Mouse (Mus musculus) MEL-GATA-1-ER (cell line): ENCODE results near the gene Dip2b.

Experiments
- DNase-seq: peaks from one replicate; pipeline ENCODE4 v3.0.0-alpha.2; 2012; ENCODE audit warnings: low read depth; ENCODE audit errors: extremely low read depth

The Dip2b gene

DNA sequence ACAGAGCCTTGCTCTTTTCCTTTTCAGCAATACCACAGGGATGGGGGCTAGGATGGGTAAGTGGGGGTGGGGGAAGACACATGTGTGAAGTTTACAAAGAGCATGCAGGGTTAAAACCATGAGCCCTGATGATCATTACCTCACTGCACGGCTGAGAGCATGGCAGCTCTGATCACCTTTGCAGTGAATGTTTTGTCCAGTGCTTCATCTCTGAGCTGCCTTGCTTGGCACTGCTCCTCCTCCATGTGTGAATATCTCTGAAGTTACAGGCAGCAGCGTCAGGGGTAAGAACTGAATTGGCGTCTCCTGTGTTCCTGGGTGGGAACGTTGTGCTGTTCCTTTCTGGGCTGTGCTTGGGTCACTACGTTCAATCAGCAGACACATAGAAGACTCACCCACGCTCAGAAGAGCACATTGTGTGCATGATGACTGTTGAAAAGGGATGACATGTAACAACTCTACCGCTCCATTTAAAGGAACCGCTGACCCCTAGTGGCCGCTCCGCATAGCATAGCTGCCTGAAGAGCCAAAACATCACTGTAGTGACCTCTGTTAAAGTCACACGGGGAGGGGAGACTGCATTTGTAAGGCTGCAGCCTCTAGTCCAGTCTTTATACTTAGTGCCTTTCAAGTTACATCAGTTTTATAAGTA, 88.1 kb downstream of the Dip2b start:
- peak; percentile 42 for DNase-seq

DNA sequence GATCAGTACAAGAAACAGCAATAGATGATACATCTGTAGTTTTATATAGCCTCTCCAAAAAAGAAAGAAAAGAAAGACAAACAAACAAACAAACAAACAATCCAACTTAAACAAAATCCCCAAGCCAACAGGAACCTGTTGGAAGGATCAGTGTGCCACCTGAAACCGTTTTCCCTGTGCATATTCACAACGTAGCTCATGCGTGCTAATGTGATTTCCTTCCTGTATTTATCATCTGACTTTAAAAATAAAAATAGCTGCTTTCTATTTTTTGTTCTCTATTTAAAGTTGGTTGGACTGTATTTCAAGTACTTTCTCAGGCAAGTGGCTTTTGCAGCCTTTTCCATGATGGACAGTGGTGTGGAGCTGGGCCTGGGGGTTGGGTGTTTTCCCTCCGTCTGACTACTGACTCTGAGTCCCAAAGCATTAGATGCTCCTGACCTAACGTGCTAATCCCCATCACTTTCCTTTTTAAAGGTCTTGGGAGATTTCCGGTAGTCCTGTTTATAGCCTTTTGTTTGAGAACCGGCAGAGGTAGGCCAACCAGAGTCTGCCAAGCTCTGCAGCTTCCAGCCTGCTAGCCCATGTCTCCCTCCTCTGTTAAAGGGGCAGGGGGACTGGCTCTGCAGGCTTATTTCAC, 90.8 kb downstream of the Dip2b start:
- no peak for DNase-seq

DNA sequence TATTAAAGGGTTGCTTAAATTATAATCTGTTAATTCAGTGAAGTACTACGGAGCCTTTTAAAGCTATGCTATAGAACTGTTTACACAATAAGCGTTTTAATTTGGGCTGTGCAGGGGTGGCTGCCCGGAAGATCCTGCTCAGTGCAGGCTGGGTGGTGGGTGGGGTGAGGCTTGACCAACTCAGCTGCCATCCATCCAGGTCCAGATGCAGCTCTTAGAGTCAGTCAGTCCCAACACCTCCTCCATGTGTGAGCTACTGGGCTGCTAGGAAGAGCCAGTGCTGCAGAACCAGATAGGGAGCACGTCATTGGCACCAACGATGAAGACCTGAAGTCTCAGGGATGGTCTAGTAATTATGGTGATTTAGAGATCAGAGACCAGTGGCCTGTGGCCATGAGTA, 101.2 kb downstream of the Dip2b start:
- no peak for DNase-seq

GRCm38 (mm10) chr15:100140428-100140827, 102.0 kb downstream of the Dip2b start:
- DNase-seq = no peak

GRCm38 (mm10) chr15:100143091-100143801, 104.8 kb downstream of the Dip2b start:
- no peak for DNase-seq

- DNase-seq = no peak
These were observed 106.7 kb downstream of the Dip2b start for GRCm38 (mm10) chr15:100144854-100145824.

DNA sequence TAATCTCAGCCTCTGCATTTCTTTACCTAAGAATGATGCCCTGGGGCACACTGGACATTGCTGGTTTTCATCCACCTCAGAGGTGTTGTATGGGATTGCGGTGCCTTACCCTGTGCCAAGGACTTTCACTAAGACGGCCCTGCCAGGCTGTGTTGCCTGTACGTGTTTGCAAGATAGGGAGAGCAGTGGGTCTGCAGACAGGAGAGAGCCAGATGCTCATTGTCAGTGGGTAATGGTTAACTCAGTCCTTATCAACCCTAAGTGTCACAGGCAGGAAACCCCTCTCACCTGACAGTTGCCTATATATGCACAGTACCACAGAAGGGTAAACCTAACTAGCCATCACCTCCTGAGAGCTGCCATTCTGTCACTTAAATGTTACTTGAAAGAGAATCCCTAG, 107.5 kb downstream of the Dip2b start:
- no peak for DNase-seq

- DNase-seq = no peak
These were observed 112.1 kb downstream of the Dip2b start for GRCm38 (mm10) chr15:100150593-100150992.

- DNase-seq = no peak
These were observed 113.9 kb downstream of the Dip2b start for GRCm38 (mm10) chr15:100152321-100152720.

DNA sequence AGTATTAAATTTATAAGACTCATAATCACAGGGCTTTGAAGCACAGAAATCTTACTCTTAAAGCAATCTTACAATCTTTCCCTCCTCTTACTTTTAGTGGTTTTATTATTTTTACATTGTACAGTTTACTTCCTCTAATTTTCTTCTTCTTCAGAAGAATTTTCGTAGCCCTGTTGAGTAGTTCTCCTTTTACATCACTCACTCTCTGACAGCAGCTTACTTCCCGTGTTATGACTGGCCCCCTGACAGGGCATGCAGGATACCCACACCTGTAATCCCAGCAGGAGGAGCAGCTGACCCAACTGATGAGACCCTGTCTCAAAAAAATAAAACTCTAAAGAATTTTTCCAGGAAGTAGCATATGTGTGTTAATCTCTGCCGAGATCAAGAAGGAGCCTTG, 114.6 kb downstream of the Dip2b start:
- peak; percentile 68 for DNase-seq

DNA sequence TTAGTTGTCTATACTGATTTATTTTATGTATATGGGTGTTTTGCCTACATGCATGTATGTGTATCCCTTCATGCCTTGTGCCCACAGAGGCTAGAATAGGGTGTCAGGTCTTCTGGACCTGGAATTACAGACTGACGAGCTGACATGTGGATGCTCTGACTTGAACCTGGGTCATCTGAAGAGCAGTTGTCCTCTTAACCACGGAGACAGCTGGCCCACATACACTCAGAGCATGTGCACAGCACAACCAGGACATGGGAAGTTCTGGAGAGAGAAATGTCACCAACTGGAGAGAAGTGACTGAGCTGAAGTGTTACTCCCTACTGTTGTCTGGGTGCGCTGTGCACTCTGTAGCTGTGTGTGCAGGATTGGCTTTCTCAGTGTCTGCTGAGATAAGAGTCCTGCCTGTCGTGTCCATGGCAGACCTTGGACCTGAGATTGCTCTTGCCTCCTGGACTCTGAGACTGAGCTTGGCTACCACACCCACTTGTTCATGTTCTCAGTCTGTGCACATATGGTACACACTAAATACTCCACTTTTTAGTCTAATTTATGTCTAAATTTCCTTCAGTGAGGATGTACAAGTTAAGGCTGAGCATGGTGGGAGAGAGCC, 117.7 kb downstream of the Dip2b start:
- DNase-seq = no peak

DNA sequence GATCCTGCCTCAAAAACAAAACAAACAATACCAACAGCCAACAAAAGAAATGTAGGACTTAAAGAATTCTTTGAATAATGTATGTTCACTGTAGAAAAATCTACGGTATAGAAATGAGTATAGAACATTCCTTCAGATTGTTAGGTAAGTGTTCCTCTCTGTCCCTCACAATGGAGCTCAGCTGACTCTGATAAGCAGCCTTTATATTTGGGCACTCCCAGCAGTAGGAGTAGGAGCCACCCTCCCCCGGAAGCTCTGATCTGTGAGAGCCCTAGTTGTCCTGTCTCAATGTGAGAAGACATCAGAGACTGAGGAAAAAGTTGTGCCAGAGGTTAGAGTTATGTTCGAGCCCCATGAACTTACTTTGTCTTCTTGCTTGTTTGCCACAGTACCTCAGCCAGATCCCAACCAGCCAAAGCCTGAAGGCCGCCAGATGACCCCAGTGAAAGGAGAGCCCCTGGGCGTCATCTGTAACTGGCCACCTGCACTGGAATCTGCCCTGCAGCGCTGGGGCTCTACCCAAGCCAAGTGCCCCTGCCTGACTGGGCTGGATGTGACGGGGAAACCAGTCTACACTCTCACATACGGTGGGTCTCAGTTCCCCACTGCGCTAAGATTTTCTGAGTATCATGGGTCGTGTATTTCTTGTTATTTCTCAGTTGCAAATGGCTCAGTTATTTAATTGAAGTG, 118.5 kb downstream of the Dip2b start:
- DNase-seq = no peak

- no peak for DNase-seq
These were observed 120.5 kb downstream of the Dip2b start for GRCm38 (mm10) chr15:100158985-100159384.

DNA sequence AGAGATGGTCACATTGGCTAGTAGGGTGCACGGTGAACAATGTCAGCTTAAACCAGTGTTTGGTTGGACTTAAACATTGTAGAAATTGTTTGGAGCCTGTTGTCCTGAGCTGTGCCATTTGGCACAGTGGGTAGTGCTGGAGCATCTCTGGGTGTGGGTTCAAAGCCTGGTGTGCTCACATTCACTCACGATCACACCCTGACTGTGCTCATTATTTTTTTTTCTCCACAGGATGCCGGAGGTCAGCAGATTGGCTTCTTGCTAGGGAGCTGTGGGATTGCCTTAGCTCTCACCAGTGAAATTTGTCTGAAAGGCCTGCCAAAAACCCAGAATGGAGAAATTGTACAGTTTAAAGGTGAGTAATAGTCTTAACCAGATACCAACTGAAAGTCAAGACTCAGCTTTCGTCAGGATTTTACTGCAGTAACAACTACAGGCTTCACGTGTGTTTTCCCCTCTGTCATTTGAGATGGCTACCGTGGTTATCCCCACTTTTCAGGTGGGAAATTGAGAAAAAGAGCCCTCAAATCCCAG, 123.3 kb downstream of the Dip2b start:
- no peak for DNase-seq

- DNase-seq = no peak
These were observed 125.1 kb downstream of the Dip2b start for GRCm38 (mm10) chr15:100163381-100164051.

DNA sequence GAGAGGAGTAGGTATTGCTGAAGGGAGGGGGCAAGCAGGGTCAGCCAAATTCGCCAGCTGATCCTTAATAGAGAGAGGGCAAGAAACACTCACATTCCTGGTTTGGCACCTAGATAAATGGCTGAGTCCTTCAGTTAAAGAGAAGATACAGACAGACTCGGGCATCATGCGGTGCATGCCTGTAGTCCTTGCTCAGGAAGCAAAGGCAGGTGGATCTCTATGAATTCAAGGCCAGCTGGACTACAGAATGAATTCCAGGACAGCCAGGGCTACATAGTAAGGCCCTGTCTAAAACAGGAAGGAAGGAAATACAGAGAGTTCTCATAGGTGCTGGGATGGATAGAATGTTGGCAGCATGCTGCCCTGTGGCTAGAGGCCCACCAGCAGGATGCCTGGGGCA, 128.0 kb downstream of the Dip2b start:
- DNase-seq = no peak

DNA sequence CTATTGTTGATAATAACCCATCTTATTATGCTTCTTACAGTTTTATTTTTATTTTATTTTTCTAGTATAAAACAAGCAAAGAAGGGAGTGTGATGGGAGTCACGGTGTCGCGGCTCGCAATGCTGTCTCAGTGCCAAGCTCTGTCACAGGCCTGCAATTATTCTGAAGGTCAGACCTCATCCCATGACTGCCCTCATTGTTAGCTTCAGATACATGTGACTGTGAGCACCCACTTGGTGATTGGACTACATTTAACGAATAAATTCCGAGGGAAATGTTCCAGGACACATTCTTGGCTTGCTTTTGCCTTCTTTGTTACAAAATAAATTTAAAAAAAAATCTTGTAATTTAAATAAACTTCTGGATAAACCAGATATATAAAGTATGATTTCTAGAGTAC, 129.3 kb downstream of the Dip2b start:
- DNase-seq = no peak

DNA sequence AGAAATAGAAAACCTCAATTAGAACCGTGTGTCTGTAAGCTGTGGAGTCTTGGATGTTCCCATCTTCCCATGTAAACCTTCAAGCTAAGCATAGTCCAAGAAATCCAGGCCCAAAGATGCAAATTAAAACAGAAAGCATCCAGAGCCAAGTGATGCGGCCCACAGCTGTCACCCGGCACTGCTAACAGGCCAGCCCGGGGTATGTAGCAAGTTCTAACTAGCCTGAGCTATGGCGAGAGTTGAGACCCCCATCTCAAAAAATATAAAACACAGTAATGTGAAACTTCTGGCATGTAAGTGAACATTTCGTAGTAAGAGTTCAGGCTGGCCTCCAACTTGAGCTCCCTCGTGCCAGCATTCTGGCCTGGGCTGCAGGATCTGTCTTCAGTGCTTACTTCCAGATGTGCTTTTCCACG, 129.7 kb downstream of the Dip2b start:
- DNase-seq = no peak

- no peak for DNase-seq
These were observed 136.7 kb downstream of the Dip2b start for GRCm38 (mm10) chr15:100175176-100175575.

DNA sequence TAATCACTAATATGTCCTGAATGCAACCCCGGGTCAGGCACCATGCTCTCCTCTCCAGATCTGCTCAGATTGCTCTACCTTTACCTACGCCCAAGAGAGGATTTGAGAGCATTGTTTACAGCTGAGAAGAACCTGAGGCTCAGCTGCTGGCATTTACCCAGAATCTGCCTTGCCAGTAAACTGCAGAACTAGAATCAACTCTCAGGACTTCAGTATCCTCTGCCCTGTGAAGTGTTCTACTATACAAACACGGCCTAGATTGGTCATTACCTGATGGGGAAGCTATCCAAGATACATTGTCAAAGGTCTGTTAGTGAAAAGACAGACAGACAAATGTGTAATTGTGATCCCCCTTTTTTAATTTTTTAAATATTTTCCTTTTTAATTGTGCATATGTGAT, 138.7 kb downstream of the Dip2b start:
- DNase-seq = no peak
